9 mouse cellular contexts compared by ENCODE assay signal in genomic region chr14:21678509-21679285, GRCm38 (mm10). TPM values are rescaled to one million over a fixed set of nuclear protein-coding genes. Genes with fewer than 3 reads are reported as not detected.
A peak's percentile ranks its signal among the peaks of the same experiment; 100 is the strongest.
DNase-seq lines count a peak whose midpoint lies in the region; ATAC-seq and TF ChIP-seq lines count a peak whose summit lies in the region.
"Had no signal": no experiment of that assay in that cellular context is flagged by ENCODE, and none has a peak within 500 bp of the region (broad histone marks: within the 10 kb centered on the region; RNA-seq: fewer than 3 reads in every experiment).

No protein-coding gene starts in this region.

- no peak overlapping the region for H3K9ac ChIP-seq in liver, embryonic 11.5 days (ENCODE audit: low read depth, low read length)
- H3K9ac ChIP-seq: heart, embryonic 13.5 days; neural tube, embryonic 13.5 days had no signal

- H3K4me3 ChIP-seq in left cerebral cortex, adult 2 months = no peak overlapping the region
- no peak overlapping the region for H3K4me3 ChIP-seq in G1E (ENCODE audit: low read depth, low read length)
- no peak overlapping the region for H3K4me3 ChIP-seq in bone marrow, adult 2 months (replicated peaks; ENCODE audit: control insufficient read depth, low read depth, low read length)
- H3K4me3 ChIP-seq in liver, embryonic 11.5 days (ENCODE audit: low read depth, low read length) = no peak overlapping the region
- H3K4me3 ChIP-seq: heart, embryonic 13.5 days; neural tube, embryonic 13.5 days had no signal

- no peaks in the 10 kb centered on the region for H3K36me3 ChIP-seq in G1E (replicated peaks)
- no peaks in the 10 kb centered on the region for H3K36me3 ChIP-seq in liver, embryonic 11.5 days (ENCODE audit: control insufficient read depth, insufficient read depth, low read length)
- H3K36me3 ChIP-seq: heart, embryonic 13.5 days; neural tube, embryonic 13.5 days had no signal

- intact Hi-C loops in left cerebral cortex, adult 2 months (cut with DNase I) = loop anchor here (1.0 to 10.0 kb wide), 3 partner anchors 64 to 541 kb away; no protein-coding TSS in a partner anchor

- TF ChIP-seq POLR2A in bone marrow, adult 2 months (IDR thresholded peaks at IDR 0.05; ENCODE audit: borderline replicate concordance, control insufficient read depth, low read depth, low read length) = no peak

- DNase-seq in left cerebral cortex, adult 2 months (ENCODE audit: extremely low spot score in 1 of 2, low spot score in 2 of 2) = no peak
- no peak for DNase-seq in left cerebral cortex, adult 11 months (ENCODE audit: low spot score)
- peak; percentile 54 for DNase-seq in G1E (ENCODE audit: low spot score)
- peak; percentile 52 for DNase-seq in heart, adult 8-10 months (ENCODE audit: low spot score)
- peak; percentile 57 for DNase-seq in liver, embryonic 11.5 days (ENCODE audit: low spot score)
- DNase-seq in spleen, adult 12 weeks (ENCODE audit: low spot score) = peak; percentile 19

- no peak for ATAC-seq in G1E (ENCODE audit: extremely low read depth, insufficient number of reproducible peaks, low FRiP score, poor library complexity, severe bottlenecking)
- no peak for ATAC-seq in liver, embryonic 11.5 days (replicated peaks; ENCODE audit: low FRiP score)

- H3K27ac ChIP-seq in left cerebral cortex, adult 2 months = 0 out of 2 replicates have a peak overlapping the region, but pooled peaks have one; percentile 15
- no peak overlapping the region for H3K27ac ChIP-seq in bone marrow, adult 2 months (ENCODE audit: control insufficient read depth, insufficient read depth, low read depth, low read length, poor library complexity)
- no peak overlapping the region for H3K27ac ChIP-seq in liver, embryonic 11.5 days (ENCODE audit: low read depth, low read length)

- peaks cover 11% of the 10 kb centered on the region; the same call in 1 of the 2 replicates for H3K27me3 ChIP-seq in G1E (ENCODE audit: insufficient read depth, low read length)
- H3K27me3 ChIP-seq in liver, embryonic 11.5 days (replicated peaks; ENCODE audit: control insufficient read depth, insufficient read depth, low read length) = no peaks in the 10 kb centered on the region
- H3K27me3 ChIP-seq: heart, embryonic 13.5 days; neural tube, embryonic 13.5 days had no signal

- H3K4me1 ChIP-seq in G1E (ENCODE audit: insufficient read depth, low read depth, low read length) = peaks cover 25% of the 10 kb centered on the region
- peaks cover 1% of the 10 kb centered on the region; the same call in 1 of the 2 replicates for H3K4me1 ChIP-seq in bone marrow, adult 2 months (ENCODE audit: control insufficient read depth, insufficient read depth, low read length)
- peaks cover 13% of the 10 kb centered on the region for H3K4me1 ChIP-seq in liver, embryonic 11.5 days (replicated peaks; ENCODE audit: control insufficient read depth, insufficient read depth, low read length)

- TF ChIP-seq CTCF in left cerebral cortex, adult 2 months (IDR thresholded peaks at IDR 0.05) = peak; percentile 86
- TF ChIP-seq CTCF in G1E (IDR thresholded peaks at IDR 0.05; ENCODE audit: low read depth, low read length) = peak; percentile 85
- TF ChIP-seq CTCF in bone marrow, adult 2 months (IDR thresholded peaks at IDR 0.05; ENCODE audit: control insufficient read depth, insufficient read depth, low read length) = peak; percentile 81

- no peaks in the 10 kb centered on the region for H3K9me3 ChIP-seq in G1E (replicated peaks)
- H3K9me3 ChIP-seq in liver, embryonic 11.5 days (ENCODE audit: control insufficient read depth, low read length) = no peaks in the 10 kb centered on the region
- H3K9me3 ChIP-seq: heart, embryonic 13.5 days; neural tube, embryonic 13.5 days had no signal

- WGBS in bone marrow, adult 2 months = 35% methylated on average over 7 of the region's 7 CpGs
- 40% methylated on average over 7 of the region's 7 CpGs for WGBS in liver, embryonic 11.5 days

- no peak overlapping the region for H3K4me2 ChIP-seq in liver, embryonic 11.5 days
- H3K4me2 ChIP-seq: heart, embryonic 13.5 days; neural tube, embryonic 13.5 days had no signal

RNA-seq across cellular contexts. Expression of gene Dupd1, which starts 35.7 kb away (rescaled TPM):
- not detected for total RNA-seq in left cerebral cortex, adult 2 months (2021)
- not detected in 2 replicates for total RNA-seq in G1E (2014; fragmentation: Nextera tagmentation)
- total RNA-seq in G1E (2017) = not detected in 2 replicates
- polyA plus RNA-seq in G1E (2012) = not detected in 2 replicates
- polyA plus RNA-seq in bone marrow, adult 2 months (2011; ENCODE audit: insufficient read depth, insufficient read length, low replicate concordance, missing spikeins) = not detected in 2 replicates
- total RNA-seq in heart, adult 8-10 months (2022) = under 1 TPM in 2 of 4 experiments, not detected in 2; 0.37 to 0.47 TPM
- polyA plus RNA-seq in liver, embryonic 11.5 days (2014; fragmentation: Nextera tagmentation; extraction: Ambion mirVana) = 0.15 TPM in 1 of 2 replicates, not detected in the other
- polyA plus RNA-seq: neural tube, embryonic 13.5 days had no signal

Comparison
In these comparisons a context has a peak if more than half of its experiments do, and no peak if none do; other contexts are left out.
1. DNase-seq: peak in G1E (single experiment), heart, adult 8-10 months (single experiment), liver, embryonic 11.5 days (single experiment) and spleen, adult 12 weeks (single experiment); none in left cerebral cortex, adult 2 months (0 of 2) and left cerebral cortex, adult 11 months (single experiment).
2. Peak in every context shown above with its lines, with median percentiles within 50 percentile points of each other: CTCF ChIP-seq.